Mouse (Mus musculus) liver, adult 2 months (tissue): ENCODE results near the gene Gm3448. TPM values are rescaled to one million over a fixed set of nuclear protein-coding genes. Genes with fewer than 3 reads are reported as not detected.
A peak's percentile ranks its signal among the peaks of the same experiment; 100 is the strongest.
"Not testable (repeated sequence)": the region's sequence is repeated elsewhere in the genome, so short reads cannot be mapped to it uniquely, and the experiment has no call there.

Source experiments
- DNase-seq: peaks from one replicate; pipeline ENCODE4 v3.0.0-alpha.2; 2011; ENCODE audit warnings: low read depth, low spot score; ENCODE audit errors: extremely low read depth
- H3K27ac ChIP-seq: fragments of 200-500 bp; replicated peaks from 2 replicates; pipeline ENCODE4 v1.5.1; 2012; ENCODE audit warnings: low read depth, mild to moderate bottlenecking, control low read depth, inconsistent platforms, low read length; ENCODE audit not compliant: insufficient read depth
- H3K27me3 ChIP-seq: fragments of 200-500 bp; 2 replicates; pipeline ENCODE4 v1.6.1; 2012; ENCODE audit warnings: mild to moderate bottlenecking, moderate library complexity, low read length, inconsistent platforms; ENCODE audit not compliant: control insufficient read depth, insufficient read depth
- H3K36me3 ChIP-seq: fragments of 200-500 bp; 2 replicates; pipeline ENCODE4 v1.6.1; 2012; ENCODE audit warnings: low read length, inconsistent platforms; ENCODE audit not compliant: control insufficient read depth, insufficient read depth
- H3K4me1 ChIP-seq: fragments of 200-500 bp; 2 replicates; pipeline ENCODE4 v1.6.1; 2011; ENCODE audit warnings: low read length; ENCODE audit not compliant: control insufficient read depth, insufficient read depth
- H3K4me3 ChIP-seq: fragments of 200-500 bp; 2 replicates; pipeline ENCODE4 v1.5.1; 2011; ENCODE audit warnings: low read depth, mild to moderate bottlenecking, control low read depth, low read length, moderate library complexity; ENCODE audit not compliant: insufficient read depth
- H3K79me2 ChIP-seq: fragments of 200-500 bp; 2 replicates; pipeline ENCODE4 v1.6.1; 2012; ENCODE audit warnings: inconsistent platforms, mild to moderate bottlenecking, low read length, moderate library complexity; ENCODE audit not compliant: control insufficient read depth, insufficient read depth
- H3K9ac ChIP-seq: fragments of 200-500 bp; 2 replicates; pipeline ENCODE4 v1.6.1; 2012; ENCODE audit warnings: low read depth, mild to moderate bottlenecking, control low read depth, inconsistent platforms, low read length
- WGBS: fragments of 180-500 bp; shearing (Covaris S2); methylation state at CpG from one replicate; pipeline ENCODE4 v1.1.7; 2018; 5-methylcytosine and 5-hydroxymethylcytosine counted together
- polyA plus RNA-seq: library from polyadenylated mRNA; depleted of rRNA; stranded (reverse); fragments of >200 nt; gene quantifications from 2 replicates; pipeline ENCODE4 v1.2.3, GENCODE M21; 2012
- total RNA-seq: library from RNA; depleted of rRNA; stranded (reverse); fragments of >200 nt; gene quantifications from 2 replicates; pipeline ENCODE4 v1.2.3, GENCODE M21; 2014

Gm3448 gene
- total and polyA plus RNA-seq, 2 experiments, result 0.61 to 3.9 TPM

DNA sequence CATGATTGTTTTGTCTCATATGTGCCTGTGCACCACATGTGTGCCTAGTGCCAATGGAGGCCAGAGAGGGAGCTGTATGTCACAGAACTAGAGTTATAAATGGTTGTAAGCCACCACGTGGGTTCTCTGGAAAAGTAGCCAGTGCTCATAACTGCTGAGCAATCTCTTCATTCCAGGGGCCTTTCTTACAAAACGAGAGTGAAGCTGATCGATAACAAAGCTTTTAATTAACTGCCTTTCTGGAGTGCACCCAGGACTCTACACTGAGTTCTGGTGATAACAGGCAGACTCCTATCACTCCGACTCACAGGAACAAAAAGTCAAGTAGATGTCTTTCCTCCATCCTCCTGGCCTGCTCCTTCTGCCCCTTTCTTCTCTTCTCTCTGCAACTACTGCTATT, 41.3 kb downstream of the Gm3448 start:
- not testable (repeated sequence) for H3K27ac ChIP-seq, H3K4me1 ChIP-seq, H3K79me2 ChIP-seq, H3K27me3 ChIP-seq, DNase-seq, H3K36me3 ChIP-seq, H3K9ac ChIP-seq, H3K4me3 ChIP-seq
- no CpG with 5 or more reads among the region's 4 CpGs for WGBS

DNA sequence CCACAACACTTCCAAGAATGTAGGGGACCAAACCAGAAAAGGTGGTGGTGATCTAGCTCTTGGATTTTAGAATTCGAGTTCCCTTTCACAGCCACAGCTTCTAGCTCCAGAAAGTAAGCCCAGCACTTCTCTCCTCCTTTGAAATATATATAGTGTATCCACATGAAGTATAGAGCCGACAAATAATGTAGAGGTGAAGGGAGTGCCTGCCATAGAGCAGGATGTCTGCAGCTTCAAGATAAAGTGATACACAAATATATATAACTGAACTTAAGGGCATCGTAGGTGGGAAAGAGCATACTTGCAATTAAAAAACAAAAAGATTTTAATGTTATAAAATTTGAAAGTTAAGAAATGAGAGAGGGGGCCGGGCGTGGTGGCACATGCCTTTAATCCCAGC, 47.2 kb downstream of the Gm3448 start:
- H3K4me3 ChIP-seq, H3K79me2 ChIP-seq, H3K4me1 ChIP-seq, H3K9ac ChIP-seq, H3K36me3 ChIP-seq, H3K27me3 ChIP-seq, DNase-seq, H3K27ac ChIP-seq: not testable (repeated sequence)
- WGBS, result no CpG with 5 or more reads among the region's 5 CpGs

DNA sequence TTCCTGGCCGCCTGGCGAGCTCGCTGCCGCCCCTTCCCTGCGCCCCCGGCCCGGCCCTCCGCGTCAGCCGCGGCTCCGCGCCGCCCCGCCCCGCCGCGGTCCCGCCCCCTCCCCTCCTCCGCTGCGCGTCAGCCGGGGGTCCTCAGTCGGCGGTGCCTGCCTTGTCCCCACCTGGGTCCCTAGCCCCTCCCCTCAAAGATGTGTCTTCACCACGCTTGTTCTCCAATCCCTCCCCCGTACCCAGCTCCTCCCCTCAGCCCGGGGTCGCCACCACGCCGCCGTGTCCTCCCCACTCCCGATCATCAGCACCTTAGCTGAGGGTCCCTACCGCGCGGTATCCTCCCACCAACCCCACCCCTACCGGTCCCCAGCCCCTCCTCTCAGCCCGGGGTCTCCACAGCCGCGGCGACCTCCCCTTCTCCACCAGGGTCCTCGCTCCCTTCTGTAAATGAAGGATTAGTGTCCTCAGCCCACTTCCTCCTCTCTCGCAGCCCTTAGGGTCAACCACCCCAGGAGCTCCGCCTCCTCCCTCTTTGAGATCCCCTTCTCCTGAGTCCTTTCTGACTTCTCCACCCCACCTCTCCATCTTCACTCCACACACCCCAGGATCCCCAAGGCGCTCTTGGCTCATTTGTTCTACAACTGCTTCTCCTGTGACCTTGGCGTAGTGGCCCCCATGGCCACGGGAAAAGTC, 48.1 kb downstream of the Gm3448 start:
- H3K9ac ChIP-seq, H3K27ac ChIP-seq, H3K79me2 ChIP-seq, DNase-seq, H3K4me3 ChIP-seq, H3K36me3 ChIP-seq, H3K27me3 ChIP-seq, H3K4me1 ChIP-seq: not testable (repeated sequence)
- no CpG with 5 or more reads among the region's 47 CpGs for WGBS

- WGBS, result no CpG with 5 or more reads among the region's 98 CpGs
- H3K79me2 ChIP-seq, H3K27me3 ChIP-seq, H3K4me3 ChIP-seq, H3K27ac ChIP-seq, H3K9ac ChIP-seq, H3K36me3 ChIP-seq, DNase-seq, H3K4me1 ChIP-seq: not testable (repeated sequence)
These were observed 48.7 kb downstream of the Gm3448 start for GRCm38 (mm10) chr17:14992522-14993138.

DNA sequence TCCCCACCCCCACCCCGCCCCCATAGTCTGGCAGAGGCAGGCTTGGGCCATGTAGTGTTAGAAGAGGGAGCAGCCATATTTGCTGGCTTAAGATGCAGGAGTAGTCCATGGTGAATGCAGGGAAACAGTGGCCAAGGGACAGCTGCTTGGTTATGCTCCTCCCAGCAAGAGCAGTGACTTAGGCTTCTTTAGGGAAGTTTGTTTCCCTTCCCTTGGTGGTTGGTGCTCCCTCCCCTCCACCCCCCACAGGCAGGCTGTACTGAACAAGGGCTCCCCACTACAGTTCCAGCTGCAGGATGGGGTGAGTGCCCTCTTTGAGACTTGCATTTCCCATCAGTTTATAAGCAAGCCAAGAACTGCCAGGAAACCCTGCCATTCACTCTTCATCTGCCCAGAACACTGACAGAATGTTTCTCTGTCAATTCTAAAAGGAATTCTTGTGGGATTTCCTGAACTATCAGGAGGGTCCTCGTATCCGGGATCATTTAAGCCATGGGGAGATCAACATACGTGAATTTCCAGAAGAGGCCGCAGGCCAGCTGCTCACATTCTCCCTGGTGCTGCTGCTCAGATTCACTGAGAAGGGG, 51.1 kb downstream of the Gm3448 start:
- WGBS, result 55% methylated on average over 4 of the region's 5 CpGs
- not testable (repeated sequence) for H3K36me3 ChIP-seq, H3K9ac ChIP-seq, DNase-seq, H3K27me3 ChIP-seq, H3K79me2 ChIP-seq, H3K4me1 ChIP-seq, H3K4me3 ChIP-seq
- H3K27ac ChIP-seq, result peak overlapping the region; percentile 44; the same call in 1 of the 2 replicates

DNA sequence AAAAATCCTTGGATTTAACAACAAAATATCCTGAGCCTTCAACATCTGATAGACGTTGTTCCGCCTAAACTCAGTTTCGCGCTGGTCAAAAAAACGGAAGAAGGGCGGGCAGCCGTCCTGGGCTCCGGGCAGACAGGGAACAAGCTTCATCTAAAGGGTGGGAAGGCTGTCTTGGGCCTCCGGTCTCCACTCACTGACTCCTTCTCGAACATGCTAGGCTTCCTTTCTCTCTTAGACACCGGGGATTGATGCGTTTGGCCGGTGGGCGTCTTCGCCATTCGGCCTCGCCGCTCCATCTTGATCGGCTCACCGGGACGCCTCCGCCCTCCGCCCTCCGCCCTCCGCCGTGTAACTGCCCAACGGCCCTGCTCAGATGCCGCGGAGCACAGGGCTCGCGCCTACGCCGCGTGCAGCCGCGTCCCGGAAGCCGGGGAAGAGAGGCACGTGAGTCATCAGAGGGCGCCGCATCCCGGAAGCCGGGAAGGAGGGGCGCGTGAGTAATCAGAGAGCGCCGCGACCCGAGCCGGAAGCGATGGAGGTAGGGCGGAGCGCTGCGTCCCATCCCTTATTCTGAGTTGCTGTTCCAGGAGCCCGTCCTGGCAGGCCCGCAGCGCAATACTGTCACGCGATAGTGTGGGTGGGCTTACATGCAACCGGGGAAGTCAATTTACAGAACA, 62.8 kb downstream of the Gm3448 start, which contains the start of the genes 9030025P20Rik and Gm3417:
Gene 9030025P20Rik (plus strand): TSS at position 107 of the 677 bp plus-strand sequence.
Gene Gm3417 (minus strand): TSS at position 429 of the 677 bp plus-strand sequence.
- H3K27ac ChIP-seq, H3K27me3 ChIP-seq, H3K4me1 ChIP-seq, H3K36me3 ChIP-seq, H3K4me3 ChIP-seq, DNase-seq, H3K9ac ChIP-seq, H3K79me2 ChIP-seq: not testable (repeated sequence)
- no CpG with 5 or more reads among the region's 60 CpGs for WGBS

GRCm38 (mm10) chr17:14977718-14978361, 63.5 kb downstream of the Gm3448 start:
- WGBS, result 0% methylated on average over 4 of the region's 7 CpGs
- H3K27me3 ChIP-seq, H3K4me3 ChIP-seq, DNase-seq, H3K4me1 ChIP-seq, H3K36me3 ChIP-seq, H3K9ac ChIP-seq, H3K27ac ChIP-seq, H3K79me2 ChIP-seq: not testable (repeated sequence)

GRCm38 (mm10) chr17:14968373-14968913, 72.9 kb downstream of the Gm3448 start:
- not testable (repeated sequence) for DNase-seq
- WGBS, result no CpG with 5 or more reads among the region's 6 CpGs

More at GRCm38 (mm10) chr17:14968373-14968913, 72.9 kb downstream of the Gm3448 start:
- not testable (repeated sequence) for H3K27ac ChIP-seq, H3K79me2 ChIP-seq, H3K9ac ChIP-seq, H3K36me3 ChIP-seq, H3K4me1 ChIP-seq, H3K4me3 ChIP-seq, H3K27me3 ChIP-seq
